7 mouse cellular contexts compared by ENCODE assay signal in genomic region chr9:115623948-115624347, GRCm38 (mm10).
DNase-seq lines count a peak whose midpoint lies in the region; ATAC-seq lines count a peak whose summit lies in the region.

No protein-coding gene starts in this region.

- no peak overlapping the region for H3K4me2 ChIP-seq in forebrain, embryonic 13.5 days

- no peaks in the 10 kb centered on the region for H3K4me1 ChIP-seq in forebrain, embryonic 13.5 days

- WGBS in macrophage (ENCODE audit: missing documents), result 14% methylated on average over 5 of the region's 5 CpGs
- WGBS in forebrain, embryonic 13.5 days, result 71% methylated on average over 5 of the region's 5 CpGs

- peak; percentile 59 to 72 for ATAC-seq in hematopoietic stem cell, adult 5-6 weeks (replicated peaks in 1 of 2; ENCODE audit: insufficient read depth in 1 of 2, low FRiP score in 2 of 2, low TSS enrichment in 1 of 2, low read depth in 1 of 2, poor library complexity in 2 of 2, severe bottlenecking in 2 of 2)
- ATAC-seq in forebrain, embryonic 13.5 days, result no peak

- H3K36me3 ChIP-seq in macrophage (ENCODE audit: inconsistent target), result no peaks in the 10 kb centered on the region
- H3K36me3 ChIP-seq in forebrain, embryonic 13.5 days (ENCODE audit: poor library complexity, severe bottlenecking), result no peaks in the 10 kb centered on the region

- no peaks in the 10 kb centered on the region for H3K9me3 ChIP-seq in forebrain, embryonic 13.5 days (replicated peaks)

- H3K9ac ChIP-seq in forebrain, embryonic 13.5 days, result no peak overlapping the region

- H3K27me3 ChIP-seq in forebrain, embryonic 13.5 days, result no peaks in the 10 kb centered on the region

- peak; percentile 28 for DNase-seq in 3134 (ENCODE audit: extremely low read depth, insufficient read length, low spot score)
- peak; percentile 90 for DNase-seq in CD4-positive helper T cell, adult 2 months (ENCODE audit: low read depth, low spot score)
- no peak for DNase-seq in urinary bladder, postnatal 10 days (ENCODE audit: low spot score)
- no peak for DNase-seq in cerebellum, postnatal 14 days

- H3K79me2 ChIP-seq in macrophage (ENCODE audit: inconsistent target), result no peaks in the 10 kb centered on the region

- H3K27ac ChIP-seq in macrophage, result peak overlapping the region; percentile 32; the same call in 1 of the 2 replicates
- no peak overlapping the region for H3K27ac ChIP-seq in forebrain, embryonic 13.5 days

- H3K4me3 ChIP-seq in macrophage (ENCODE audit: inconsistent target), result no peak overlapping the region
- H3K4me3 ChIP-seq in forebrain, embryonic 13.5 days, result no peak overlapping the region

Comparison
In these comparisons a context has a peak if more than half of its experiments do, and no peak if none do; other contexts are left out.
1. DNase-seq: peak in 3134 (single experiment) and CD4-positive helper T cell, adult 2 months (single experiment); none in urinary bladder, postnatal 10 days (single experiment) and cerebellum, postnatal 14 days (0 of 2).